Mouse (Mus musculus) hindbrain, embryonic 16.5 days (tissue): ENCODE measurements around the gene Stk36. TPM values are rescaled to one million over a fixed set of nuclear protein-coding genes. Genes with fewer than 3 reads are reported as not detected.

Source experiments
- ATAC-seq: fragments of 200-750 bp; cut with Nextera tagmentation; 2 replicates; pipeline ENCODE4 v1.8.0; 2017; ENCODE audit warnings: moderate TSS enrichment, moderate library complexity
- H3K27ac ChIP-seq: fragments of 300-500 bp; sonication (generic); 2 replicates; pipeline ENCODE4 v1.5.1; 2014; ENCODE audit warnings: low read depth, mild to moderate bottlenecking, control low read depth, low read length, moderate library complexity
- H3K27me3 ChIP-seq: fragments of 300-500 bp; sonication (generic); replicated peaks from 2 replicates; pipeline ENCODE4 v1.6.1; 2014; ENCODE audit warnings: low read length; ENCODE audit not compliant: control insufficient read depth, insufficient read depth
- H3K36me3 ChIP-seq: fragments of 300-500 bp; sonication (generic); 2 replicates; pipeline ENCODE4 v1.6.1; 2014; ENCODE audit warnings: mild to moderate bottlenecking, low read length, moderate library complexity, mixed read lengths; ENCODE audit not compliant: control insufficient read depth, insufficient read depth
- H3K4me1 ChIP-seq: fragments of 300-500 bp; sonication (generic); 2 replicates; pipeline ENCODE4 v1.6.1; 2014; ENCODE audit warnings: low read depth, low read length; ENCODE audit not compliant: control insufficient read depth, insufficient read depth
- H3K4me2 ChIP-seq: fragments of 300-500 bp; sonication (generic); 2 replicates; pipeline ENCODE4 v1.6.1; 2014; ENCODE audit warnings: mild to moderate bottlenecking, low read length, control low read depth, moderate library complexity
- H3K4me3 ChIP-seq: fragments of 300-500 bp; sonication (generic); 2 replicates; pipeline ENCODE4 v1.5.1; 2014; ENCODE audit warnings: mild to moderate bottlenecking, low read length, control low read depth, moderate library complexity
- H3K9ac ChIP-seq: fragments of 300-500 bp; sonication (generic); 2 replicates; pipeline ENCODE4 v1.6.1; 2014; ENCODE audit warnings: low read depth, mild to moderate bottlenecking, control low read depth, low read length, moderate library complexity
- H3K9me3 ChIP-seq: fragments of 300-500 bp; sonication (generic); 2 replicates; pipeline ENCODE4 v1.6.1; 2014; ENCODE audit warnings: mild to moderate bottlenecking, low read length, moderate library complexity; ENCODE audit not compliant: control insufficient read depth
- WGBS: fragments of 180-500 bp; shearing (Covaris S2); extraction: QIAGEN DNeasy Blood & Tissue Kit; methylation state at CpG from one replicate; pipeline ENCODE4 v1.1.7; 2014; 5-methylcytosine and 5-hydroxymethylcytosine counted together
- microRNA-seq: library from miRNA; unstranded; fragments of <30 nt; microRNA quantifications from one replicate; pipeline ENCODE4, GENCODE M21; 2017
- polyA plus RNA-seq: library from polyadenylated mRNA; unstranded; fragments of >200 nt; fragmentation: Nextera tagmentation; extraction: Ambion mirVana; gene quantifications from 2 replicates; pipeline ENCODE4 v1.2.1, GENCODE M21; 2015

Stk36 gene
- polyA plus RNA-seq, 1 experiment from 2014 or later, result 17.7 TPM

DNA sequence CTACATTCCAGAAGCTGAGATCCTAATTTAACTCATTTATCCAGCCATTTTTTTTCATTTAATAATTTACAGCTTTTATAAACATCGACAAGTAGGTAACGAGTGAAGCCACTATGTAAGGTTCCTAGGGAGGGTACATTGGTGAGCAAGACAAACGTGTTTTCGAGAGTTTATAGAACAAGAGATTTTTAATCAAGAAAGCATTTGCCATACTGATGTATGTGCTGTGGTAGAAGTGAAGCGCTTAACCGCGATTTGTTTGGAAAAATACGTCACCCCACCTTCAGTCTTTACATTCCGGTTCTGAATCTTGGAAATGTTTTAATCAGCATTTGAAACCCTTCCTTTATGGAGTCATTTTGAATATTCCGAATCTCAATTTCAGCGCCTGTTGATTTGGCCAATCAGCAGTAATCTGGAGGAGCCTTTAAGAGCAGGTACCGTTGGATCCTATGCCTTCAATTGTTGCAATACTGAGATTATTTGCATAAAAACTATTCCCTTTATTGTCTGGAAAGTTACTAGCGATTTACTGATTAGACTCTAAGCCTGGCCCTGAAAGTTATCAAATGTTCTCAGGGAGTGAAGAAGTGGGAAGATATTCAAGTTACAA, 61.1 kb downstream of the Stk36 start:
- Histone ChIP-seq H3K4me3 (peak overlapping the region; percentile 94), H3K4me1 (peaks cover 12% of the 10 kb centered on the region), H3K9ac (peak overlapping the region; percentile 88), H3K36me3 (no peaks in the 10 kb centered on the region), H3K4me2 (peak overlapping the region; percentile 73), H3K27me3 (no peaks in the 10 kb centered on the region), H3K27ac (peak overlapping the region; percentile 86), H3K9me3 (no peaks in the 10 kb centered on the region)
- WGBS, result under 1% methylated on average over 13 of the region's 13 CpGs
- no peak for ATAC-seq

DNA sequence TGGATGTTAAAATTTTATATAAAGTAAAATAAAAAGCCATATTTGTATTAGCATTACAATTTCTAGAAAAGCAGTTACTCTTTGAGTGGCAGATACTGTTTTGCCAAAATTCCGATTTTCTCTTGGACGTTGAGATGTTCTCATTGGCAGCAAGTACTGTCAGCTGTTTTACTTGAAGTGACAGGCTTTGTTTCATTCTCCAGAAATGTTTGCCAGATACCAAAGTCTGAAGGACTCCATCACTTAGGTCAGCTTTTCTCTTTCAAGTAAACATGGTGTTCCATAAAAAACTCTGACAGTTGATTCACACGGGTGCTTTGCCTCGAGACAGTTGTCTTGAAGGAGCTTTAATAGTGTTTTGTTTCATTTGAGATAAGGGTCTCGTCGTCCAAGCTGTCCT, 63.9 kb downstream of the Stk36 start:
- Histone ChIP-seq H3K36me3 (no peaks in the 10 kb centered on the region), H3K27me3 (no peaks in the 10 kb centered on the region), H3K4me3 (no peak overlapping the region), H3K9me3 (no peaks in the 10 kb centered on the region), H3K9ac (no peak overlapping the region), H3K4me1 (peaks cover 12% of the 10 kb centered on the region), H3K4me2 (no peak overlapping the region), H3K27ac (no peak overlapping the region)
- no peak for ATAC-seq
- 73% methylated on average over 6 of the region's 6 CpGs for WGBS

DNA sequence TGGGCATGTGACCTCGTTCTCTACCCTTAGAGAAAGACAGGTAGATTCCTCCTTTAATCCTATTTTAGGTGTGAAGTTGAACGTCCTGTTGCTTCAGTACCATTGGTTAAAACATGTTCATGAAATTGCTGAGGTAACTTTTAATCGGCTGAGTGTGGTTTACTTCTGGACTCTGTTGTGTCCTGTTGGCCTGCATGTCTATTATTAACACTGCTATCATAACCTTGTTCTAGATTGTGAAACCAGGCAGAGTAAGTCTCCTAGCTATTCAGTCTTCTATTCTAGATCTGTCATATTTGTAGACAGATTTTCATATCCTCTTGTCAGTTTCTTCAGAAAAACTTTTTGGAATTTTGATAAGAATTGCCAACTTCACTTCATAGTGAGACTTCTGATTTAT, 67.1 kb downstream of the Stk36 start:
- H3K9ac ChIP-seq, result no peak overlapping the region
- 93% methylated on average over 3 of the region's 3 CpGs for WGBS
- no peaks in the 10 kb centered on the region for H3K27me3 ChIP-seq
- no peak overlapping the region for H3K4me3 ChIP-seq
- H3K4me1 ChIP-seq, result peaks cover 2% of the 10 kb centered on the region
- H3K36me3 ChIP-seq, result no peaks in the 10 kb centered on the region
- H3K27ac ChIP-seq, result no peak overlapping the region
- no peak for ATAC-seq
- H3K4me2 ChIP-seq, result no peak overlapping the region
- H3K9me3 ChIP-seq, result no peaks in the 10 kb centered on the region

DNA sequence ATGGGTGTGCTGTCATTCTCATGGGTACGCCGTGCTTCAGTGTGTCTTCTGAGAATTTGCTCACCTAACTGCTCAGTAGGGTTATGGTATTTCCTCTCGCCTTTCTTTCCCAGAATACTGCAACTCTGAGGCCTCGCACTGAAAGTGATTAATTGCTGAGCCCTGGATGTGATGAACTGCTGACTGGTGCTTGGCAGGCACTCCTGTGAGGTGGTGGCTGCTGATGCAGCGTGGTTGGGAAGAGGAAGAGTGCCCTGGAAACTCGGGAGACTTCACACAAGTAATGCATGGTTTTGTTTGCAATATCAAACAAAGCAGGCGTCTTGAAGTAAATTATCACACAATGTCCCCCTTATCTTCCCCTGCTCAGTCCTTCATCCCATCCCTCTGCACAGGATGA, 71.5 kb downstream of the Stk36 start:
- Histone ChIP-seq H3K4me3 (no peak overlapping the region), H3K9me3 (no peaks in the 10 kb centered on the region), H3K27me3 (no peaks in the 10 kb centered on the region), H3K27ac (no peak overlapping the region), H3K4me2 (no peak overlapping the region), H3K36me3 (no peaks in the 10 kb centered on the region), H3K9ac (no peak overlapping the region), H3K4me1 (no peaks in the 10 kb centered on the region)
- WGBS, result 79% methylated on average over 7 of the region's 7 CpGs
- no peak for ATAC-seq

DNA sequence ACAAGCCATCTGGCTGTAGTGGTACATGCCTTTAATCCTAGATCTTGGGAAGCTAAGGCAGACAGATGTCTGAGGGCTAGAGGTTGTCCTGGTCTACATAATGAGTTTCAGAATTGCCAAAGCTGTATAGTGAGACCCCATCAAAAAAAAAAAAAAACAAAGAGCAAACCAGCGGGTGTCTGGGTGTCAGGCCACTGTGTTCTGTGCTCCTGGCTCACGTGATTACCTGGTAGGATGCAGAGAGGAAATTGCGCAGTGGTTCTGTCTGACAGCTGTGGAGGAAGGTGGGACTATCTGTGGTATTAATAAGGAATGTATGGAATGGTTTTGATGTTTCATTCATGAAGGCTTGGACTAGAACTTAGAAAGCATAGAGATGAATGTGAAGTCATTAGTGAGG, 75.6 kb downstream of the Stk36 start:
- Histone ChIP-seq H3K36me3 (peaks cover 13% of the 10 kb centered on the region), H3K4me1 (no peaks in the 10 kb centered on the region), H3K9me3 (no peaks in the 10 kb centered on the region), H3K27me3 (no peaks in the 10 kb centered on the region), H3K27ac (no peak overlapping the region), H3K9ac (no peak overlapping the region), H3K4me2 (no peak overlapping the region), H3K4me3 (no peak overlapping the region)
- WGBS, result 85% methylated on average over 3 of the region's 3 CpGs
- no peak for ATAC-seq

DNA sequence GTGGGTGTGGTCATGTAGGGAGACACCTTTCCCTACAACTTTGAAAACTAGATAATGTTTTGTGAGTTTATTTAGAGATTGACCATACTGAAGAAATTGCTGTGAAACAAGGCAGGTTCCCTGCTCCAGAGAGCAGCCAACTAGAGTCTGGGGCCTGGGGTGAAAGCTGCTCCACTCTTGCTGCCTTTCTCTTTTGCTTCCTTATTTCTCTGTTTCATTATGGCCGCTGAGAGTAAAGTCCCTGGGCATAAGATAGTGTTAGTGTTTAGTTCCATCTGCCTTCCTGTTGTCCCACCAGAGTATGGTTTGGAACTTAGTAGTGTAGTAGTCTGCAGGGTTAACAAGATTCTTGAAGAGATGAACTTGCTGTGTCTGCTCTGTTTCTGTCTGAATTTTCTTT, 76.6 kb downstream of the Stk36 start:
- Histone ChIP-seq H3K36me3 (peaks cover 13% of the 10 kb centered on the region), H3K9me3 (no peaks in the 10 kb centered on the region), H3K27me3 (no peaks in the 10 kb centered on the region), H3K9ac (no peak overlapping the region), H3K4me1 (no peaks in the 10 kb centered on the region), H3K27ac (no peak overlapping the region), H3K4me2 (no peak overlapping the region), H3K4me3 (no peak overlapping the region)
- 87% methylated on average over 1 of the region's 1 CpGs for WGBS
- ATAC-seq, result no peak

Small RNA genes lying within 50 kb of the gene (microRNA-seq; reads per million reads assigned to microRNA genes)
- gene Gm25035, result not detected

Other genes starting within 250 kb of the Stk36 start
- 2.2 and 2.8 TPM in 2 replicates for gene Catip, start 239.3 kb upstream of the Stk36 start, polyA plus RNA-seq
- gene Slc11a1, start 226.2 kb upstream of the Stk36 start, polyA plus RNA-seq, result 2.6 and 3.3 TPM in 2 replicates
- gene Ctdsp1, start 209.9 kb upstream of the Stk36 start, polyA plus RNA-seq, result 19.0 and 20.0 TPM in 2 replicates
- gene Vil1, start 192.1 kb upstream of the Stk36 start, polyA plus RNA-seq, result 0.19 and 0.22 TPM in 2 replicates
- gene Cnot9, start 95.4 kb upstream of the Stk36 start, polyA plus RNA-seq, result 39.7 and 47.0 TPM in 2 replicates
- 6.8 and 9.3 TPM in 2 replicates for gene Plcd4, start 58.6 kb upstream of the Stk36 start, polyA plus RNA-seq
- 20.7 and 24.4 TPM in 2 replicates for gene Usp37, start 57.2 kb upstream of the Stk36 start, polyA plus RNA-seq
- gene Zfp142, start 13.2 kb upstream of the Stk36 start, polyA plus RNA-seq, result 6.8 and 8.5 TPM in 2 replicates
- 23.0 and 23.7 TPM in 2 replicates for gene Bcs1l, start 13.2 kb upstream of the Stk36 start, polyA plus RNA-seq
- gene Rnf25, start within 50 bp of the Stk36 start, polyA plus RNA-seq, result 46.8 and 48.5 TPM in 2 replicates
- gene Ttll4, start 60.3 kb downstream of the Stk36 start, polyA plus RNA-seq, result 5.3 and 8.8 TPM in 2 replicates
- 2.4 and 3.5 TPM in 2 replicates for gene Cyp27a1, start 112.1 kb downstream of the Stk36 start, polyA plus RNA-seq
- gene Prkag3, start 147.8 kb downstream of the Stk36 start, polyA plus RNA-seq, result 0.13 and 0.36 TPM in 2 replicates
- 4.9 and 6.1 TPM in 2 replicates for gene Wnt6, start 170.4 kb downstream of the Stk36 start, polyA plus RNA-seq
- gene Wnt10a, start 190.1 kb downstream of the Stk36 start, polyA plus RNA-seq, result 0.40 TPM in 2 replicates